Mouse (Mus musculus): ENCODE data around the gene Itgad.

GRCm38 (mm10) chr7:128234796-128235195 lies 80.6 kb downstream of the Itgad start:
- TF ChIP-seq EP300 (IDR thresholded peaks at IDR 0.05; ENCODE audit: insufficient read depth, low read depth, low read length), result no peak
- no peak for TF ChIP-seq POLR2A (IDR thresholded peaks at IDR 0.05; ENCODE audit: insufficient read depth, low read length)
- no peak for TF ChIP-seq CTCF (IDR thresholded peaks at IDR 0.05; ENCODE audit: low read depth, low read length)
